Mouse (Mus musculus) adrenal gland, postnatal 36 days (tissue): ENCODE measurements around the gene Nme8. TPM values are rescaled to one million over a fixed set of nuclear protein-coding genes. Genes with fewer than 3 reads are reported as not detected.

Experiments used
- total RNA-seq, 2 experiments: library from RNA; stranded (reverse); gene quantifications; 2 replicates each; pipeline ENCODE4 v1.2.3; 2021

Gene Nme8
- total RNA-seq, 2 experiments from 2014 or later, result not detected

Other genes with a start within 250 kb of the Nme8 start
- 10 to 100 TPM; 17.2 to 20.1 TPM for gene Epdr1, start 77.9 kb downstream of the Nme8 start, total RNA-seq
- 1 to 10 TPM; 3.1 to 4.0 TPM for gene Sfrp4, start 74.7 kb downstream of the Nme8 start, total RNA-seq
- 1 to 10 TPM in 1 of 2 experiments, under 1 TPM in 1; 0.10 to 1.1 TPM for gene Gpr141, start 126.5 kb upstream of the Nme8 start, total RNA-seq